Mouse (Mus musculus) neutrophil, adult 65 days (primary cell): ENCODE measurements around the gene Hp. TPM values are rescaled to one million over a fixed set of nuclear protein-coding genes. Genes with fewer than 3 reads are reported as not detected.

Experiments used
- total RNA-seq: library from RNA; stranded (reverse); gene quantifications from 2 replicates; pipeline ENCODE4 v1.2.4, GENCODE M21; 2023

Gene Hp
- total RNA-seq: 1,024 and 1,082 TPM in 2 replicates

DNA sequence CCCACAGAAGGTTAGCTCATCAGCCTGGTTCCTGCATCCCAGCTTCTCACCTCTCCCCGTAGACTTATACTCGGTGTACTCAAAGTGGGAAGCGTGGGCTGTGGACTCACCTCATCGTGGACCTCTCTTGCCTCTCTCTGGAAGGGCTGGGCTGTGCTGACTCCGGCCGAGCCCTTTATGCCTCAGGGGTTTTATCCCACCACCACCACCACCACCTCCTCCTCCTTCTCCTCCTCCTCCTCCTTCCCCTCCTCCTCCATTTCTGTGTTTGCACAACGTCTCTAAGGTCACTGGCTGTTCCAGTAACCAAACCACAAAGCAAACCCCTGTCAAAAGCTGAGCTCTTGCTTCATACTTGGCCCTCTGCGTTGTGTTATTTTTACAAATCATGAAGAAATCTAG, at the start of gene Hp:
Gene Hp, minus strand, starts transcription at position 273 of the 402 bp plus-strand sequence.

DNA sequence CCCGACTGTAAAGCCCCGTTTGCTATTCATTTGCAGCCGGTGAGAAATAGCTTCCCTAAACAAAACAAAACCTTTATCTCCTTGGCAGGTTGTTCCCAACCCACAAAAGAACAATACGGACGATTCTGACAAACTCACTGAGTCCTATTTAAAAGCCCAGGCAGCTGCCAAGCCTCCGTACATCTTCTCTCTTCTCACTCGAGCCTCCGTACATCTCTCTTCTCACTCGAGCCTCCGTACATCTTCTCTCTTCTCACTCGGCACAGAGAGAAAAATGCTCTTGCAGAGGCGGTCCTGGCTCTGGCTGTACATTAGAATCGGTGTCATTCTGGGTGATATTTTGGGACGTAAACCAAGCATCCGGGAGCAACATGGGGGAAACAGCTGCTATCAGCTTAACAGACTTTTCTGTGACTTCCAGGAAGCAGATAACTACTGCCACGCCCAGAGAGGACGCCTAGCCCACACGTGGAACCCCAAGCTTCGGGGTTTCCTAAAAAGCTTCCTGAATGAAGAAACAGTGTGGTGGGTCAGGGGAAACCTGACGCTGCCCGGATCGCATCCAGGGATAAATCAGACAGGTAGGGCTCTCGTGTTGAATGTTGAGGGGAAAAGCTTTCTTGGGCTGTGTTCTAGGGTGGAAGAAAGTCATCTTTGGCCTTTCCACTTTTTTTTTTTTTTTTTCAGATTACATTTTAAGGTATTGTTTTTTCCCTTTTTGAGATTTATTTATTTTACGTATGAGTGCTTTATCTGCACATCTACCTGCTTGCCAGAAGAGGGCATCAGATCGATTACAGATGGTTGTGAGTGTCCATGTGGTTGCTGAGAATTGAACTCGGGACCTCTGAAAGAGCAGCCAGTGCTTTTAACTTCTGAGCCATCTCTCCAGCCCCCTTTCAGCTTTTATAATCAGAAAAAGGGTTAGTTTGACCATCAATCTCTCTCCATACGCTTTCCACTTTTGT, 35.6 kb upstream of the Hp start, which contains the start of gene Pkd1l3:
Gene Pkd1l3, plus strand, starts transcription at position 275 of the 968 bp plus-strand sequence.

GRCm38 (mm10) chr8:109608271-109609152, 29.5 kb upstream of the Hp start, which contains the start of gene Dhodh:
TSS of gene Dhodh (minus strand) at chr8:109608673.

DNA sequence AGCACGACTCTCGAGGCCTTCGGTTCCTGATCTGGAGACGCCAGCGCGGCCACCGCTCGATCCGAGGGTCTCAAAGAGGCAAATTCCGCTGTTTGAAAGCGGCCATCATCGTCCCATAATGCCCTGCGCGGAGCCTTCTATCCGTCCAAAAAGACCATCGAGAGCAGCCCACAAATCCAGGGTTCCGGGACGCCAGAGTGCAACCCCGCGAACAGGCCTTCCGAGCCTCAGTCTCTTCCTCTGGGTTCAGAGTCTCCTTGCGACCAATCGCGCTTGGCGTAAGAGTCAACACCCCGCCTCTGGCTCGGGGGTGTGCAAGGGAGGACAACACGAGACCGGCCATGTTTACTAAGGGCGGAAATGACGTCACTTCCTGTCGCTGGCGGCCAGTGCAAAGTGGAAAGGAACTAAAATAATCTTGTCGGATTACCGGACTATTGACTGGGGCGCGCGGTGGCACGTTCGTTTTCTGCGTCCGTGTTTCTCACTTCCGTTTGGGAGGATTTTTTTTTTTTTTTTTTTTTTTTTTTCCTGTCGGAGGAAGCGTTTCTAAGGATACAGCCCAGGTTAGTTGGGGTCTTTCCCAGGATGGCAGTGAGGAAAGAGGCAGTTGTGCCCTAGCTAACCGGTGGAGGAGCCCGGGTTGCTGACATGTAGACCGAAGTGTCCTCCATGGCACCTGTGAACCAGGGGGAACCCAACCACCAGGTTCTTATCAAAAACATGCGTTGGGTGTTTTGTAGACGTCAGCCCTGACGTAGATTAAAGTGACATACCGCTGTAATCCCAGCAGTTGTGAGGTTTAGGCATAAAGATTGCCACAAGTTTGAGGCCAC, 13.3 kb downstream of the Hp start, which contains the start of the genes Dhx38 and Txnl4b:
Gene Dhx38, minus strand, starts transcription at position 364 of the 836 bp plus-strand sequence.
Gene Txnl4b, plus strand, starts transcription at position 395 of the 836 bp plus-strand sequence.

Other genes with a start within 250 kb of the Hp start
- not detected in 2 replicates for gene Pmfbp1, start 85.1 kb downstream of the Hp start, total RNA-seq
- 110 and 138 TPM in 2 replicates for gene Dhx38, start 13.3 kb downstream of the Hp start, total RNA-seq
- 10.1 and 12.8 TPM in 2 replicates for gene Txnl4b, start 13.3 kb downstream of the Hp start, total RNA-seq
- 6.1 and 15.4 TPM in 2 replicates for gene Dhodh, start 29.5 kb upstream of the Hp start, total RNA-seq
- 0.47 TPM in 1 of 2 replicates, not detected in the other for gene Pkd1l3, start 35.3 kb upstream of the Hp start, total RNA-seq
- 120 and 159 TPM in 2 replicates for gene Ist1, start 114.1 kb upstream of the Hp start, total RNA-seq
- 18.7 and 23.1 TPM in 2 replicates for gene Zfp821, start 126.4 kb upstream of the Hp start, total RNA-seq
- 34.0 and 40.5 TPM in 2 replicates for gene Atxn1l, start 158.6 kb upstream of the Hp start, total RNA-seq
- gene Ap1g1, start 199.4 kb upstream of the Hp start, total RNA-seq: 63.3 and 81.9 TPM in 2 replicates